Mouse (Mus musculus) ES-Bruce4 (cell line): Measurements from ENCODE around the gene Szrd1.

Experiments used
- EP300 ChIP-seq: IDR thresholded peaks from 2 replicates; pipeline ENCODE4 v1.6.1; 2011; ENCODE audit warnings: low read depth, low read length; ENCODE audit not compliant: insufficient read depth
- POLR2A ChIP-seq: IDR thresholded peaks from one replicate; pipeline ENCODE4 v1.8.1; 2011; ENCODE audit warnings: low read length; ENCODE audit not compliant: insufficient read depth

GRCm38 (mm10) chr4:141077681-141078509 is 61.7 kb downstream of the Szrd1 start, which contains the start of gene Necap2:
- TF ChIP-seq EP300 (0 out of 2 replicates have a peak, but pooled peaks have one; percentile 45), POLR2A (peak; percentile 96)
